Mouse (Mus musculus): ENCODE measurements around the gene Hoxb1.

Gene Hoxb1
- long read RNA-seq, experiment 1, result 0 reads
- long read RNA-seq, experiment 2, result 0 reads

DNA sequence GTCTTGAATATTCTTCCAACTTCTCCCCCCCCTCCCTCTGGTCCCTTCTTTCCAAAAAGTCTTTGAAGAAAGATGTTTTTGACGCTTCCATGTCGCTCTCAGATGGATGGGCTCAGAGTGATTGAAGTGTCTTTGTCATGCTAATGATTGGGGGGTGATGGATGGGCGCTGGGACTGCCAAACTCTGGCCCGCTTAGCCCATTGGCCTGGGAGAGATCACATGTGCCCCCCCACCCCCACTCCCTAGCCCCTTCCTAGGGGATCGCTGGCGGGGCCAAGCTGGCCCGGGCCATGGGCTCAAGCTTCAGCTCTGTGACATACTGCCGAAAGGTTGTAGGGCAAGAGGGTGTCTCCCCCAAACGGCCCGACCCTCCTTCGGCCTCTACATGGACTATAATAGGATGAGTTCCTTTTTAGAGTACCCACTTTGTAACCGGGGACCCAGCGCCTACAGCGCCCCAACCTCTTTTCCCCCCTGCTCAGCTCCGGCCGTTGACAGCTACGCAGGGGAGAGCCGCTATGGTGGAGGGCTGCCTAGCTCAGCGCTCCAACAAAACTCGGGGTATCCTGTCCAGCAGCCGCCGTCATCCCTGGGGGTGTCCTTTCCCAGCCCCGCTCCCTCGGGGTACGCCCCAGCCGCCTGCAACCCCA is at the start of gene Hoxb1:
Gene Hoxb1 (plus strand): TSS at position 312 of the 651 bp plus-strand sequence.
- intact Hi-C loops (cut with DNase I), result no loop called here

DNA sequence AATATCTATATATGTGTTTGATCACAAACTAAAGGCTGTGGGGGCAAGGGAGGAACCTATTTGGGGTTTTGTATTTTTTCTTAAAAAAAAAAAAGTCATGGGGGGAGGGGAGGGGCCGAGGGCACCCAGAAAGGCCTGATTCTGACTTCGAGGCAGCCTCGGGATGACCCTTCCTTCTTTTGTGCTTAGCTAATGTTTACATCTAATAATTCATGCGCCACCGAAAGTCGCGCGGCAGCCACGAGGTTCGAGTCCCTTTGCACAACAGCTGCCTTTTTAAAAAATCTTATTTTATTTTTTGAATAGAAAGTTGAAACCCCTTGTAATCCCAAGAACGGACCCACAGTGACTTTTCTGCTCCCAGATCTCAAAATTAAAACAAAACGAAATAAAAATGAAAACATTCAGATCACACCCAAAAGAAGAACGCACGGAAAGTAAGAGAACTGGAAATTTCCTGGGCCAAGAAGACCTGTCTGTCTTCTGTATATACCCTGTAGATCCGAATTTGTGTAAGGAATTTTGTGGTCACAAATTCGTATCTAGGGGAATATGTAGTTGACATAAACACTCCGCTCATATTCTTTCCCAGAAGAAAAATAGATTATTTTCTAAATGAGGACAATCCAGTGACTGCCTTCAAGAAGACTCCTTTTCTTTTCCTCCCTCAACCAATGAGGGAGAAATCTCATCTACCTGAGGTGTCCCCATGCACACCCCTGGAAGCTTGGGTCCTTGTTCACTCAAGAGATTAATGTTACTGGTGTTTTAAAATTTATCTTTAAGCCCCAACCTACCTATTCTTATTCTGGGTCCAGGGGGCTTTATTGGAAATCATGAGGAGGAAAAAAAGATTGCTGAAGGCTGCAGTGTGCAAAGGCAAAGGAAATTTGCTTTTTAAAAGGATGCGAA is 48.6 kb upstream of the Hoxb1 start:
- intact Hi-C loops (cut with DNase I), result loop anchor here (5.0 kb wide), 1 partner anchor 35 kb away; the partner anchor contains the start of gene Hoxb2

DNA sequence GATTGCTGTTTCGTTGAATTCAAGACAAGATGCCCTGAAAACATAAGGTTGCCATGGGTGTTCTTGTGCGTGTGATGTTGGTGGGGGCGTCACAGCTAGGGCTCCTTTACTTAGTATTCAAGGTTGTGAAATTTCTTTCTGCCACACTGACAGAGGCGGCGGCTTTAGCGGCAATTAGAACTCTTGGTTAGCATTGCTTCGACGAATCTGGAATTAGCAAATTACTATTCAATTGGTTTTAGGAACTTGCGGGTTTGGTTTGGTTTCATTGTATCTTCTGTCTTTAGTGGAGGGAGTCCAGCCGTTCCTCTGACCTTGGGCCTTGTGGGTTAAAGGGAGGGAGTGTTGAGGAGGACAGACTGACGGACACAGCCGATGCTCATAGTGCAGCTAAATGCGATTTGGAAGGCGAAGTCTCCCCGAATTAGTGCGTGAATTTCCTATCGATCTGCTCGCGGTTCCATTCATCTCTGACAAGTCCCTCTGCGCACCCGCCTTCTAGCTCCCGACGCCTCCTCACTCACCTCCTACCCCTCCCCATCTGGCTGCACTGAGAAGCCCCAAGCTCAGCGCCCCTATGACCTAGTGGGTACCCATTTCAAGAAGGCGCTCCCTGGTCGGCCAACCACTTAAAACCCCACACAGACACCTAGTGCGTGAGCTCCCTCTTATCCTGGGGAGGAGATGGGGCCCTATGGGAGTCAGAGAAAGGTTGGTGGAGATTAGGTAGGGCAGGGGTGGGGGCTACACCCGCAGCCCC is 47.8 kb upstream of the Hoxb1 start, which contains the start of gene Hoxb4:
Gene Hoxb4 (plus strand): TSS at position 660 of the 760 bp plus-strand sequence.
- intact Hi-C loops (cut with DNase I), result loop anchor here (5.0 kb wide), 1 partner anchor 35 kb away; the partner anchor contains the start of gene Hoxb2

DNA sequence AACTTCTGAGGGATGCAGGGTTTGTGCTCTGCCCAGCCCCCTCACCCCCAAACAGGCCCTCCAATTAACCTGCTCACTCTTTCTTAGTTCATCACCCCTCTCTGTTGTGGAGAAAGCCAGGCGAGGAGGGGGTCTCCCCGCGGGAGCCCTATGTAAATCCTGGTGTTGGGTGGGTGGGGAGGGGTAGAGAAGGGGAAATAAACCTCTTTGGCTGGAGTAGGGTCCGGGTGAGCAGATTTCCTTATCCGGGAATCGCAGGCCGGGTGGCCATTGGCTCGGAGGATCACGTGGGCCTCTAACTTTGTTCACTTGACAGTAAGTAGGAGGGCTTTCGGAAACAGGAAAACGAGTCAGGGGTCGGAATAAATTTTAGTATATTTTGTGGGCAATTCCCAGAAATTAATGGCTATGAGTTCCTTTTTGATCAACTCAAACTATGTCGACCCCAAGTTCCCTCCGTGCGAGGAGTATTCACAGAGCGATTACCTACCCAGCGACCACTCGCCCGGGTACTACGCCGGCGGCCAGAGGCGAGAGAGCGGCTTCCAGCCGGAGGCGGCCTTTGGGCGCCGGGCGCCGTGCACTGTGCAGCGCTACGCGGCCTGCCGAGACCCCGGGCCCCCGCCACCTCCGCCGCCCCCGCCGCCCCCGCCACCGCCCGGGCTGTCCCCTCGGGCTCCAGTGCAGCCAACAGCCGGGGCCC is 47.0 kb upstream of the Hoxb1 start:
- intact Hi-C loops (cut with DNase I), result loop anchor here (5.0 kb wide), 1 partner anchor 34 kb away; the partner anchor contains the start of gene Hoxb2

DNA sequence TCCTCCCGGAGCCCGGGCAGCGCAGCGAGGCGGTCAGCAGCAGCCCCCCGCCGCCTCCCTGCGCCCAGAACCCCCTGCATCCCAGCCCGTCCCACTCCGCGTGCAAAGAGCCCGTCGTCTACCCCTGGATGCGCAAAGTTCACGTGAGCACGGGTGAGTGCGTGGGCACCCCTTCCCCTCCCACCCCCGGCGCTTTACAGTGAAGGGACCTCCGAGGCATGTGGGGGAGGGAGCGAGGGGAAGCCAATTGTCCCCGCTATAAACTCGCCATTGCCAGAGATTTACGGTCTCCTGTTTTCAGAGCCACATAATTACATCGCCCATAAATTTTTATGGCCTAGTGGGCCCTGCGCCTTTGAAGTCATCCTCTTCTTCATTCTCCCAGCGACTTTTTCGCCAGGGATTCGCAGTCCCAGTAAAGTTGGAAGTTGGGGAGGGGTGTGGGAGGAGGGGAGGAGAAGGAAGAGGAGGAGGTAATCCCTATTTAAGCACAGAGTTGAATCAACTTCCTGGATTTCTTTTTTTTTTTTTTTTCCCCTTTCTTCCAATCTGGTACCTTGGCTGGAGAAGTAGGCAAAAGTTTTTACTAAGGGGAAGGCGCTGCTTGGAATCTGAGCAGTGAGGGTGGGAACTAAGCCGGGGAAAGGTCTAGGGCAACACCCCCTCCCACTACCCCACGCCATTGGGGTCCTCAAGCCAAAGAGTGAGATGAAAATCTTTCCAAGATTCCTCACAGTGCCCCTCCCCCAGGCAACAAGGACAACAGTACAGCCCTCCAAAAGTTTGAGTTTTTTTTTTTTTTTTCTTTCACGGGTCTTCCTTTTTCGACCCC is 46.3 kb upstream of the Hoxb1 start:
- intact Hi-C loops (cut with DNase I), result loop anchor here (5.0 kb wide), 1 partner anchor 33 kb away; the partner anchor contains the start of gene Hoxb2

DNA sequence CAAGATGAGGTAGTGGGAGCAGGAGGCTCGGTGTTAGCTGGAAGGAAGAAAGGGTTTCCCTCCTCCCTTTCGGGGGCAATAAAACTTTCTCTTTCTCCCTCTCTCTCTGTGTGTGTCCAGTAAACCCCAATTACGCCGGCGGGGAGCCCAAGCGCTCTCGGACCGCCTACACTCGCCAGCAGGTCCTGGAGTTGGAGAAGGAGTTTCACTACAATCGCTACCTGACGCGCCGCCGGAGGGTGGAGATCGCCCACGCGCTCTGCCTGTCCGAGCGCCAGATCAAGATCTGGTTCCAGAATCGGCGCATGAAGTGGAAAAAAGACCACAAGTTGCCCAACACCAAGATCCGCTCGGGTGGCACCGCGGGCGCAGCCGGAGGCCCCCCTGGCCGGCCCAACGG is 45.6 kb upstream of the Hoxb1 start:
- intact Hi-C loops (cut with DNase I), result loop anchor here (5.0 kb wide), 1 partner anchor 32 kb away; the partner anchor contains the start of gene Hoxb2

DNA sequence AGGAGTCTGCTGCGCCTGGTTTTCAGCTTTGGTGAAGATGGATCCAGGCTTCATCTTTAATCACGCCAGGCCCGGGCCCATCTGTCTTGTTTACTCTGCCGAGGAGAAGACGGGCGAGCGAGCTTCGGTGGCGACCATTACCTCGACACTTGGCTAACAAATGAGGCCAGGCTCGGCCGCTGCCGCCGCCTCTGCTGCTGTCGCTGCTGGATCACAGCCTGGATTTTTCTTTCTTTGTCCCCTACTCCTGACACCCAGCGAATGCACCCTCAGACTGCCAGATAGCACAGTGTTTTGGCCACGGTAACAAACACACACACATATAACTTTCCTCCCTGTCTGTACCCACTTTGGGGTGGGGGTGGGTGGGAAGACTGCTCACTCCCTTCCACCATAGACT is 44.9 kb upstream of the Hoxb1 start:
- intact Hi-C loops (cut with DNase I), result no loop called here

DNA sequence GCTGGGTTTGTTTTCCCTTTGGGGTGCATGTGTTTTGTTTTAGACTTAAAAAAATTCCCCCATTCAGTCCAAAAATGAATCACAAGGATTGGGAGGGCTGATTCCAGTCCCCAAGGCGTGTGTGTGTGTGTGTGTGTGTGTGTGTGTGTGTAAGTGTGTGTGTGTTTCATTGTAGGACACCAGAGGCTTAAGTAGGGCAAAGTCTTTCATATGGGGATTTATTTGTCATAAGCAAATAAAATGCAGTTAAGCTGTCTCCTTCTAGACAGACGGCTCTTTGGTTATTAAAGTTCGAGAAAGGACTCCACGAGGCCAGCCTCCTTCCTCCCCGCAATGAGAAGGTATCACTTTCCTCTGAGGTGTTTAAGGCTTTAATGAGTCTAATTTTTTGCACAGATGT is 43.7 kb upstream of the Hoxb1 start:
- intact Hi-C loops (cut with DNase I), result no loop called here

DNA sequence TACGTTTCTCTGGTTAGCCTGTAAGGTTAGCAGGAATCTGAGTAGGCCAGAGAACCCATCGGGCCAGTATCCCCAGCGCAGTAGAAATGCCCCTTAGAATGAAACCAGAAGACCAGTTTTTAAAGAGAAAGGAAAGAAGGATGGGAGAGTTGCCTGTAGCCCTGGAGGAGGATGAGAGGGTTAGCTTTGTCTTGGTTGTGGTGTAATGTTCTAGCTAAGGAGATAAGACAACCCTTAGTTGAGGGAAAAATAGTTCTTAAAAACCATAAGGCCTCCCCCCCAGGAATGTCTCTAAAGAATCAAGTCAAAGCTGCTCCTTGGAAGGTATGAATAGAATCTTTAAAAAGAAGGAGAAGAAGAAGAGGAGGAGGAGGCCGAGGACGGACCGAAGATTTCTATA is 42.8 kb upstream of the Hoxb1 start:
- intact Hi-C loops (cut with DNase I), result no loop called here

DNA sequence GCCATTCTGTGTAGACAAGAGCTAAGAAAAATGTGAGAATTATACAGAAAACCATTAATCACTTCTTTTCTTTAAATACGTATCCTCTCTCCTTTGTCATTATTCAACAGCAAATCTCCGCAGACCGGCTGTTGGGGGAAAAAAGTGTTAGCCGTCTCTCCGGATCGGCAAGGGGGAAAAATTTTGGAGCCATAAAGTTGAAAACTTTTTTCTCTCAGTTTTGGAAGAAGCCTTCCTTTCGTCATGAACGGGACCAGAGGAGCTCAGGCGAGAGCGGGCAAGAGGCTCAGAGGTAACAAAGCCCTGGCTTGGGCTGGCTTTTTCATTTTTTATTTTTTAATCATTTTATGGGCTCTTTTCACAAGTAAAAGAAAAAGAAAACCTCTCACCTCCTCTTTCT is 42.4 kb upstream of the Hoxb1 start, which contains the start of gene Hoxb3:
Gene Hoxb3 (plus strand): TSS at position 173 of the 400 bp plus-strand sequence.
- intact Hi-C loops (cut with DNase I), result no loop called here

DNA sequence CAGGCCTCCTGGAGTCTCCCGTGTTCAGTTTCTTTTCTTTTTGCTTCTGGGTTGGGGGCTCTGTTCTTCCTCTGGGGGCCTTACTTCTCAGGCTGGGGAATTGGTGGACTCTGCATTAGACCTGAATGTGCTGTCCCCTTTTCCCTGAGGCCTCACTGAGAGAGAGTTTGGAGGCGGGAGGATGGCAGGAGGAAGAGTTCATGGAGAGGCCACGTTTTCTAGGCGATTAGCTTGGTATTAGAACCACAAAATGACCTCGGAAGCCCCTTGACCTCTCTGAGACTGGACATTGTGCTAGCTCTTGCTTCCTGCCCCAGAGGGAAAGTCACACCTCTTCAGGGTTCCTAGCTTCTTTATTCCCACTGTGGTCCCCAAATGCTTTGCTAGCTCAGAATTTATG is 41.4 kb upstream of the Hoxb1 start:
- intact Hi-C loops (cut with DNase I), result loop anchor here (2.0 kb wide), 1 partner anchor 19 kb away; no protein-coding TSS in a partner anchor

DNA sequence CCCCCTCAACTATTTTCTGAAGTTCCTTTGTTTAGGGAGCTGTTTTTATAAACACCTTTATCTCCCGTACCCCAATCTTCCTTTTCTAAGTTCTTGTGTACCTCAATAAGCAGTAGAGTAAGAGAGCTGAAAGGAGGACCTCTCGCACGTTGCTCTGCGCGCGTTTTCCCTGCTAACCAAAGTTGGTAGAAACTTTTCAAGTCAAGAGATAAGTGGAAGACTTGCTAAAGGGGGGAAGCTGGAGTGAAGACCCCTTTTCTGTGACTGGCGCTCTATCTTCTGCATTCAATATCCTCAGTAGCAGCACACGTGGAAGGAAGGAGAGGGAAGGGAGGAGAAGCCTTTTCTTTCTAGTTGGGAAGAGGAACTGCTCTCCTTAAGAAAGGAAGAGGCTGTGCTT is 40.6 kb upstream of the Hoxb1 start:
- intact Hi-C loops (cut with DNase I), result loop anchor here (2.0 kb wide), 1 partner anchor 18 kb away; no protein-coding TSS in a partner anchor

DNA sequence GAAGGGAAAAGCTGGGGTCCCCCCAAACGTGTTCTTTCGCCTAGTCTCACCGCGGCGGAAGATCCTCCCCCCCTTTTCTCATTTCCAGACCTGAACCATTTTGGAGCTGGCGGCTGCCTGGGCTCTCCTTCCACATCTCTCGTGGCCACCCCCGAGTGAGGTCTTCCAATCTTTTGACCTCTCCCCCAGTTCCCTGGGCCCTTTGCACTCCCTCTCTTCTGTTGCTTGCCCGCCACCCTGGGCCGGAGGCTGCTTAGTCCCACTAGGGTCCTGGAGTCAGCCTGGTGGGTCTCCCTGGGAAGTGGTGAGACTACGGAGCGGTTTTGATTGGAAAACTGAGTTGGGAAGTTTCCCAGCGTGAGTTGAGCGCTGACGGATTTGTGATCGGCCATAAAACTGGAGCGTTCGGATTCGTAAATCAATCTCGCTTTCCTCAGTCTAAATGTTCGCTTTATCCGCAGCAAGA is 39.8 kb upstream of the Hoxb1 start:
- intact Hi-C loops (cut with DNase I), result loop anchor here (2.0 kb wide), 1 partner anchor 17 kb away; no protein-coding TSS in a partner anchor

DNA sequence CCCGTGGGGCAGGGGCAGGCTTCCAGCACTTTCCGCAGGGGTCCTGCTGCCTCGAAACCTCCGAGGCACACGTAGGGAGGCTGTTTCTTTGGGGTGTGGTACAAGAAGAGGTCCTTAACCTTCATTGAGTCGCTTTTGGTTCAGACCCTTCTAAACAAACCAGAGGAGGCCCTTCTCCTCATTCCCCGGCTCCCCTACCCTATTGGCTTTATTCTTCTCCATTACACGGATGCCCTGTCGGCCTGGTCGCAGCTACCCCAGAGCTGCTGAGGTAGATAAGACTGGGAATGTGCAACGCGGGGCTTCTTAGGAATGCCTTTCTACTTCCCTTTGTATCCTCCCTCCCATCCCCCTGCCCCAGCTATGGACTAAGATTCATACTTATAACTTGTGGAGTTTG is 38.8 kb upstream of the Hoxb1 start:
- intact Hi-C loops (cut with DNase I), result no loop called here

DNA sequence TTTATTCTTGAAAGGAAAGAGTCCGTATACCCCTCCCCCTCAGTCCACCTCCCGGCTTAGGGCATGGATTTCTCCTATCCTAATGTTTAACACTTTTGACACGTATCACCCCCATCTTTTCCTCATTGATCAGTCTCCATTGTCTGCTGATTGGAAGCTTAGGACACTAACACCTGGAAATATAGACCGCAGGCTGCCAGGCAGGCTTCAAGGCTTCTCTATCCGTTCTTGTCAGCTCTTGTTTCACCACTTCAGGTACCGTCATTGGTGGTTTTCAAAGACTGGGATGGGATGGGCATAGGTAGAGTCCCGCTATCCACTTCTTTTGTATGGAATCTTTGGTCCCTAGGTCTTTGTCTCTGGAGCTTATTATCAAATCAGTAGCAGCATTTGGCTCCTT is 38.4 kb upstream of the Hoxb1 start:
- intact Hi-C loops (cut with DNase I), result no loop called here

DNA sequence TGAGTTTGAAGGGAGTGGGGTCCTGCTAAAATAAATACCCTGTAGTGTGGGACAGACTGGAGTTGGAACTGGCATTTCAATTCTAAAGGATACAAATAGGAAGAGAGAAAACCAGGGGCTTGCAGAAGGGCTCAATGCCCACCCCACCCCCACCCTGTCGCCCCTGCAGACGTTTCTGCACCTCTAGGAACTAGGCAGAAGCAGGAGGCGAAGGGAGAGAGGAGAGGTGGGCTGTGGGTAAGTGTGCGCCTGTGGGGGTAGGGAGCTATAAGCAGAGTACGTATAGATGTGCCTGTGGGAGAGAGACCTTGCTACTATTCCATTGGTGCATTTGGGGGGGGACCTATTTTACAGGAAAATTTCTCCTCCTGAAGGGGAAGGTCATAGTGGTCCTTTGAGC is 37.8 kb upstream of the Hoxb1 start:
- intact Hi-C loops (cut with DNase I), result no loop called here

DNA sequence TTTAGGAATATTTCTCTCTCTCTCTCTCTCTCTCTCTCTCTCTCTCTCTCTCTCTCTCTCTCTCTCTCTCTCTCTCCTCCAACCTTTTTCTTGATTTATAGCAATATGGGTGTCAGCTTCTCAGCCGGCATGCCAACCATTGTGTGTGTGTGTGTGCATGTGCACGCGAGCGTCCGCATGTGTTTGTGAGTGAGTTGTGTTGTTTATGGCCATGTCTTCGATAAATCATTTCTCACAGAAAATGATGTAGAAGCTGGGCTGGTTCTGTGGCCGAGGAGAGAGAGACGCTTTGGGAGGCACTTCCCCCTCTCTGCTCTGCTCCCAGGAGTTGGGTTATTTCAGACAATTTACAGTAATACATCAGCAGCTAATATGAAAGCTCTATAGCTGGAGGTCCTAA is 36.9 kb upstream of the Hoxb1 start:
- intact Hi-C loops (cut with DNase I), result no loop called here

DNA sequence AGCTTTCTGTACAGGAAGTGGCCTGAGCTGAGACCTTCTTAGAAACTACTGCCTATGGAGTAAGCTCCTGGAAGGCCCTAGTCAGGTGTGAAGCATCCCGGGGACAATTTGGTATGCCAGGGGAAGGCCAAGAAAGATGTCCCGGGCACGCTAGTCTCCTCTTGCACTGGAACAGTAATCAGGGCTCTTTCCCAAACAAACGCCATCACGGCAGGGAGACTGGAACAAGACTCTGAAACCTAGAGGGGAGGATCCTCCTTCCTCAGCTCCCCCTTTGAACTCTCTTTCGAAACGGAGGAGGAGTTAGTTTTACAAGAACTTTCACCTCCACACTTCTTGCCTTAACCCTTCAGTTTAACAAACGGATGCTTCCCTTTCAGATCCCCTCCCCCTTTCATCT is 33.4 kb upstream of the Hoxb1 start:
- intact Hi-C loops (cut with DNase I), result no loop called here

DNA sequence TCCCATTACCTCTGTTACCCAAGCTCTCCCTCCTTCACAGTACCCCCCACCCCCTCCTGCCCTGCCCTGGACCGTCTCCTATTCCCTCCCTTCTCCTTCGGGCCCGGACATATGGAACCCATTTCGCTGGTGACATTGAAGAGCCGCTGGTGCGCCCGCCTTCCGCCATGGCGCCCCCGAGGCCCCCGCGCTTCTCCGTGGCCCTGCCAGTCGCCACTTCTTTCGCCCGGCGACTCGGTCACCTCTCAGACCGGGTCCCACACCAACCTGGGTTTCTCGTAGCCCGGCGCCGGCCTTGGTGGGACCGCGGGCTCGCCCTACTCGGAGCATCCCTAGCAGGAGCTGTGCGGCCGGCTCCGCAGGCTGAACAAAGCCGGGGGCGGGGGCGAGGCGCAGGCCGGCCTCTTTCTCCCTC is 32.9 kb upstream of the Hoxb1 start:
- intact Hi-C loops (cut with DNase I), result no loop called here
